Mouse (Mus musculus) embryonic facial prominence, embryonic 14.5 days (tissue): Measurements from ENCODE around the gene Setd4. TPM values are rescaled to one million over a fixed set of nuclear protein-coding genes. Genes with fewer than 3 reads are reported as not detected.
A peak's percentile ranks its signal among the peaks of the same experiment; 100 is the strongest.

Experiments
- ATAC-seq: fragments of 200-750 bp; cut with Nextera tagmentation; 2 replicates; pipeline ENCODE4 v1.8.0; 2017; ENCODE audit warnings: low read depth, moderate number of reproducible peaks, moderate TSS enrichment
- DNase-seq: peaks from one replicate; pipeline ENCODE4 v3.0.0-alpha.2; 2015; ENCODE audit warnings: low spot score
- H3K27ac ChIP-seq: fragments of 300-500 bp; sonication (generic); replicated peaks from 2 replicates; pipeline ENCODE4 v1.5.1; 2014; ENCODE audit warnings: low read depth, mild to moderate bottlenecking, low read length, moderate library complexity
- H3K27me3 ChIP-seq: fragments of 300-500 bp; sonication (generic); replicated peaks from 2 replicates; pipeline ENCODE4 v1.6.1; 2014; ENCODE audit warnings: low read length; ENCODE audit not compliant: control insufficient read depth, insufficient read depth
- H3K36me3 ChIP-seq: fragments of 300-500 bp; sonication (generic); 2 replicates; pipeline ENCODE4 v1.6.1; 2014; ENCODE audit warnings: low read length, mixed read lengths; ENCODE audit not compliant: control insufficient read depth, insufficient read depth
- H3K4me1 ChIP-seq: fragments of 300-500 bp; sonication (generic); 2 replicates; pipeline ENCODE4 v1.6.1; 2014; ENCODE audit warnings: antibody characterized with exemption, low read length; ENCODE audit not compliant: control insufficient read depth, insufficient read depth
- H3K4me2 ChIP-seq: fragments of 300-500 bp; sonication (generic); 2 replicates; pipeline ENCODE4 v1.6.1; 2014; ENCODE audit warnings: low read depth, mild to moderate bottlenecking, low read length, moderate library complexity, mixed read lengths
- H3K4me3 ChIP-seq: fragments of 300-500 bp; sonication (generic); 2 replicates; pipeline ENCODE4 v1.5.1; 2014; ENCODE audit warnings: low read depth, mild to moderate bottlenecking, low read length
- H3K9ac ChIP-seq: fragments of 300-500 bp; sonication (generic); 2 replicates; pipeline ENCODE4 v1.6.1; 2014; ENCODE audit warnings: low read depth, mild to moderate bottlenecking, low read length, moderate library complexity, mixed read lengths
- H3K9me3 ChIP-seq: fragments of 300-500 bp; sonication (generic); 2 replicates; pipeline ENCODE4 v1.6.1; 2016; ENCODE audit warnings: low read length; ENCODE audit not compliant: control insufficient read depth
- WGBS: fragments of 180-500 bp; shearing (Covaris S2); extraction: QIAGEN DNeasy Blood & Tissue Kit; methylation state at CpG from one replicate; pipeline ENCODE4 v1.1.7; 2014; 5-methylcytosine and 5-hydroxymethylcytosine counted together
- polyA plus RNA-seq: library from polyadenylated mRNA; unstranded; fragments of >200 nt; fragmentation: Nextera tagmentation; extraction: Ambion mirVana; gene quantifications from 2 replicates; pipeline ENCODE4 v1.2.1, GENCODE M21; 2014

The Setd4 gene
- polyA plus RNA-seq, 1 experiment from 2014 or later: 12.2 TPM

DNA sequence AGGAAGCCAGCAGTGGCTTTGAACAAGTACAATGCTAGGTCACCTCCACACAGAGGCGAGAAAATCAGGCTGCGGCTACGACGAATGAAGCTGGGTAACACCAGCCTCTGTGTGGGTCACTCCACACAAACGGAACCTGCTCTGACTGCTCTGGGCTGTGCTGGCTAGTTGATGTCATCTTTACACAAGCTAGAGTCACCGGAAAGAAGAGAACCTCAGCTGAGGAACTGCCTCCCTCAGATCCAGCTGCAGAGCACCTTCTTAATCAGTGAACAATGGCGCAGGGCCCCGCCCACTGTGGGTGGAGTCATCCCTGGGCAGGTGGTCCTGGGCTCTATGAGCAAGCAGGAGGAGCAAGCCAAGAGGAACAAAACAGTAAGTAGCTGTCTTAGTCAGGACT lies 17.5 kb downstream of the Setd4 start:
- Histone ChIP-seq H3K9me3 (no peaks in the 10 kb centered on the region), H3K4me2 (no peak overlapping the region), H3K27me3 (no peaks in the 10 kb centered on the region), H3K9ac (no peak overlapping the region), H3K36me3 (peaks cover 38% of the 10 kb centered on the region), H3K27ac (no peak overlapping the region), H3K4me1 (no peaks in the 10 kb centered on the region), H3K4me3 (no peak overlapping the region)
- no peak for DNase-seq
- WGBS: 81% methylated on average over 8 of the region's 8 CpGs
- 0 out of 2 replicates have a peak, but pooled peaks have one; percentile 50 for ATAC-seq

DNA sequence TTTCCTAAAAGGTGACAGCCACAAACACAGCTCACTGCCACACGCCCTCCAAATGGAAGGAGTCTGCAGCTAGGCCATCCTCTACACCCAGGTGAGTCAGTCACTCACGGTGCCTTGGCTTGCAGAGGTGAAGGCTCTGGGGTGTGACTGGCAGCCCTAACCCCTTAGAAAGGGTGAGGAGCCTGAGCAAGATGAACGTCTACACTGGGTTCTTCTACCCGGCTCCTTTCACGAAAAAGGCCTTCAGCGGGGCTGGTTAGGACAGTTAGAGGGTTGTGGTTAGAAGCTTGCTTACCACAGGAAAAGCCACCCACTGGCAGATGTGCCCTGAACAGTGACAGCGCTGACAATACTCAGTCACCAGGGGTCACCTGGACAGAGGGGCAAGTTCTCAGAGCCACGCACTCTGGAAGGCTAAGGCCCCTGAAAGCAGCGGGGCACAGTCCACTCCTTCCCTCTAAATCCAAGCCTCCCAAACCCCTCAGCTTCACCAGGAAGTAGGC lies 18.1 kb downstream of the Setd4 start:
- DNase-seq (no peak), ATAC-seq (no peak)
- Histone ChIP-seq H3K27me3 (no peaks in the 10 kb centered on the region), H3K27ac (no peak overlapping the region), H3K4me3 (no peak overlapping the region), H3K4me2 (no peak overlapping the region), H3K9me3 (no peaks in the 10 kb centered on the region), H3K9ac (no peak overlapping the region), H3K4me1 (no peaks in the 10 kb centered on the region), H3K36me3 (peaks cover 37% of the 10 kb centered on the region)
- 82% methylated on average over 9 of the region's 9 CpGs for WGBS

DNA sequence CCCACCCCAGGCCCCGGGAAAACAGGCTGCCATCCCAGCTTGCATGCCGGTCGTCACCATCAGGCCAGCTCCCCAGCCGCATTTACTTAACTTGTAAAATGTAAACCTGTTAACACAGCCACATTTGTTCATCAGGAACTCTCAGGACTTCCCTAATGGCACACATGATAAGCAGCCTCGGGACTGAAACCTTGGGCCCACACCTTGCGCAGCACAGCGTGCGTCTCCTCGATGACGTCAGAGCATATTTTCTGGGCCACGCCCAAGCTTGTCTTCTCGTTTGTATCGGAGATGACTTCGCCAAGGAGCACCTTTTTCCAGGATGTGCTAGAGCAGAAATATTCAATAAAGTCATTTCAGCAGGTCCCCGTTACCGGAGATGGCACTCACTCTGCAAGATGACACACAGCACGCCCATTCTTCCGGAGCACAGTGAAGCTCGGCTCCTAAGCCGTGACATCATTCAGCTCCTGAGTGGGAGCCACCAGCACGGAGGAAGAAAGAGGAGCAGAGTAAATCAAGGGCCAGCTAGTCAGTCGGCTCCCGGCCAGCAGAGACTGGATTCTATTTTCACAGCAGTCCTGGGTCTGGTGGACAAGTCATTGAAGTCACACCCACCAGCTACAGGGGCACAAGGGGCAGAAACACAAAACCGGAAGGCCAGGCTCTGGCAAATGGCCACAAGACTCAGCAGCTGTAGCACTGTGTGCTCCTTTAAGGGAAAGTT lies 18.7 kb downstream of the Setd4 start:
- peaks cover 32% of the 10 kb centered on the region for H3K36me3 ChIP-seq
- no peak overlapping the region for H3K27ac ChIP-seq
- ATAC-seq: no peak
- no peak overlapping the region for H3K4me2 ChIP-seq
- DNase-seq: no peak
- no peak overlapping the region for H3K4me3 ChIP-seq
- H3K9me3 ChIP-seq: no peaks in the 10 kb centered on the region
- no peaks in the 10 kb centered on the region for H3K27me3 ChIP-seq
- H3K4me1 ChIP-seq: no peaks in the 10 kb centered on the region
- H3K9ac ChIP-seq: no peak overlapping the region
- WGBS: 88% methylated on average over 24 of the region's 24 CpGs

GRCm38 (mm10) chr16:93581125-93581524 lies 22.7 kb downstream of the Setd4 start:
- no peaks in the 10 kb centered on the region; the same call in 1 of the 2 replicates for H3K4me1 ChIP-seq
- no peak overlapping the region for H3K4me2 ChIP-seq
- H3K36me3 ChIP-seq: peaks cover 15% of the 10 kb centered on the region
- no peak overlapping the region for H3K9ac ChIP-seq
- DNase-seq (no peak), ATAC-seq (no peak)
- no peaks in the 10 kb centered on the region for H3K9me3 ChIP-seq
- H3K27ac ChIP-seq: no peak overlapping the region
- no peak overlapping the region for H3K4me3 ChIP-seq
- no peaks in the 10 kb centered on the region for H3K27me3 ChIP-seq
- 64% methylated on average over 6 of the region's 6 CpGs for WGBS

DNA sequence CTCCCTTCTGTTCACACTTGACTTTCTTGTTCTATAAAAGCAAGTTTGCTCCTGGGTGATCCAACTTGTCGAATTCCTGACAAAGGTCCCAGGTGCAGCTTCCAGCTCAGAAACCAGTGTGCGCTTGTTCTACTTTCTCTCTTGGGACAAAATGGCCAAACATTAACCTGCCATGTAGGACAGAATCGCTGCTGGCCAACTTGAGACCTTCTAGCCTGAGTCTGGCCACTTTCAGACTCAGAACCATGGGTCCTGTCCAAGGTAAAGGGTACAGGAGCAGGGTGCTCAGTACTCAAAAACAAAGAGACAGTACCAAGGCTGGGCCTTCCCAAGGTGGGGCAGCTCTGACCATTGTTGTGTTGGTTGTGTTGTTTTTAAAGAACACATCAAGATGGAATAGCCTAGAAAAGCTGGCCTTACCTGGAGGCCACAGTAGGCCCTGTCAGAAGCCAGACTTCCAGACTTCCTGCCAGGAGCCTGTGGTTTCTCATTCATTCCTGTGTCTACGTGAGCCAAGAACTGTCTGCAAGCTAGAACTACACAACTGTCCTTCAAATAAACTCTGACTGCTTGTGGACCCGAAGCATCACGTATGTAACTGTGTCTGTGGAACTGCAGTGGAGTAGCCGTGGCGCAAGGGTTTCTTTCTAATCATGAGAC lies 25.4 kb downstream of the Setd4 start:
- Histone ChIP-seq H3K4me3 (no peak overlapping the region), H3K4me1 (peaks cover 8% of the 10 kb centered on the region; the same call in 1 of the 2 replicates), H3K27me3 (no peaks in the 10 kb centered on the region), H3K4me2 (no peak overlapping the region), H3K27ac (no peak overlapping the region), H3K9me3 (no peaks in the 10 kb centered on the region), H3K36me3 (no peaks in the 10 kb centered on the region), H3K9ac (no peak overlapping the region)
- DNase-seq (no peak), ATAC-seq (no peak)
- 75% methylated on average over 8 of the region's 8 CpGs for WGBS

DNA sequence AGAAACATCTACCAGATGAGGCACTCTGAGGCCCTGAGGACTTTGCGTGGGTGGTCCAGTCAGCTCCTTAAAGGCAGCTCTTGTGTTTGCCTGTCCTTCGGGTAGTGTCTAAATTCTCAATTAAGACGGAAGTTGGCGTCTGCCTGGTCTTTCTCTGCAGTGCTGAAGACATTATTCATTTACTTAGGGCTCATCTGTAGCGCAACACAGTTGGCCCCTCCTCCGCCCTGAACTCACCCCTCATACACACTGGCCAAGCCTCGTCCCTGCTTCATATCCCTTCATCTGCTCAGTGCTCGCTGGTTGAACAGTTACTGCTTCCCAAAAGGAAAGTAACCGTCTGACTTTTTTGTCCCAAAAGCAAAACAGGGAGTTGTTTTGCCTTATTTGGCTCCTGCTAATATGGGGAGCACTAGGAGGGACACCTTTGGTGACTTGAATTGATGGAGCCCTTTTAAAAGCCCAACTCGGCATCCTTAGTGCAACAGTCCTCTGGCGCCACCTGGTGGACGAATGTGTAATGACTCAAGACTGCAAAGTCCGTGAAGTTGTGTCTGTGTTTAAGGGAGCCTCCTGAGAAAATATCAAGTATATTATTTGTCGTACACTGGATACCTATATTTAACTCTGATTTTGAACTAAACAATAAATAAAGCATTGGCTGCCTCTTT lies 27.3 kb downstream of the Setd4 start:
- no peaks in the 10 kb centered on the region for H3K9me3 ChIP-seq
- H3K27me3 ChIP-seq: no peaks in the 10 kb centered on the region
- H3K36me3 ChIP-seq: no peaks in the 10 kb centered on the region
- DNase-seq (peak; percentile 83), ATAC-seq (0 out of 2 replicates have a peak, but pooled peaks have one; percentile 58)
- no peak overlapping the region for H3K27ac ChIP-seq
- H3K4me3 ChIP-seq: no peak overlapping the region
- no peak overlapping the region; the same call in 1 of the 2 replicates for H3K4me2 ChIP-seq
- peaks cover 8% of the 10 kb centered on the region; the same call in 1 of the 2 replicates for H3K4me1 ChIP-seq
- H3K9ac ChIP-seq: no peak overlapping the region
- 26% methylated on average over 14 of the region's 14 CpGs for WGBS

- no peak overlapping the region for H3K4me2 ChIP-seq
- no peak overlapping the region for H3K4me3 ChIP-seq
- DNase-seq (no peak), ATAC-seq (no peak)
- H3K27ac ChIP-seq: no peak overlapping the region
- H3K9me3 ChIP-seq: no peaks in the 10 kb centered on the region
- H3K27me3 ChIP-seq: no peaks in the 10 kb centered on the region
- peaks cover 8% of the 10 kb centered on the region; the same call in 1 of the 2 replicates for H3K4me1 ChIP-seq
- WGBS: 72% methylated on average over 5 of the region's 5 CpGs
- no peak overlapping the region for H3K9ac ChIP-seq
- H3K36me3 ChIP-seq: no peaks in the 10 kb centered on the region
Measured at GRCm38 (mm10) chr16:93575574-93575973, 28.3 kb downstream of the Setd4 start.

DNA sequence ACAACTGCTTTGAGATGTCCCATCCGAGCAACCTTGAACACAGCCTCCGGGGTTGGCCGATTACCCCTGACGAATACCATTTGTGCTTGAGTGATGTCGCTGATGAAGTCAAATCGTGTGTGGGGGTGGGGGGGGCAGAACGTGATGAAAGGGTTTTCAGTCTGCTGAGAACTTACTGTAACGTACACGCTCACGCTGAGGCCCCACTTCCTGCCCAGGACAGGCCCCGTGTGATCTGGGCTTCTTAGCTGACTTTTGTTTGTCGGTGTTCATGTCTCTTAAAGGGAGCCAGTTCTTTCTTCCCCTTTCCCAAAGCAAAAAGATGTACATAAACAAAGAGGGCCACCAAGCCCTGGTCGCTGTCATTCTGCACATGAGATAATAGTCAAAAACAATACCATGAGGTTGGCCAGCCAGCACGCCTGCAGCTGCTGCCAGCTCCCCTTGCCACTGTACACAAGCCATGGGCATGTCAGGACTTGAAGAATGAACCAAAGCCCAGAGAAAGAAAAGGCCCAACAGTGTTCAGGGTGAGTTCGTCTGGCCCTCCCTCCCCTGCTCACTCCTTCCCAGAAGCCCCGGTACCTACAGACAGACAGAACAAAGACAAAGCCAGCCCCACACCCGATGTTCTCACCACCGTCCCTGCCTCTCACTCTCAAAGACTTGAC lies 29.2 kb downstream of the Setd4 start:
- peak; percentile 44 for DNase-seq
- Histone ChIP-seq H3K4me1 (peaks cover 8% of the 10 kb centered on the region; the same call in 1 of the 2 replicates), H3K4me3 (no peak overlapping the region), H3K27me3 (no peaks in the 10 kb centered on the region), H3K9me3 (no peaks in the 10 kb centered on the region), H3K27ac (no peak overlapping the region), H3K4me2 (no peak overlapping the region), H3K36me3 (no peaks in the 10 kb centered on the region), H3K9ac (no peak overlapping the region)
- 28% methylated on average over 18 of the region's 18 CpGs for WGBS
- no peak for ATAC-seq
